Mouse (Mus musculus): ENCODE measurements around the gene Defb28.

The Defb28 gene

DNA sequence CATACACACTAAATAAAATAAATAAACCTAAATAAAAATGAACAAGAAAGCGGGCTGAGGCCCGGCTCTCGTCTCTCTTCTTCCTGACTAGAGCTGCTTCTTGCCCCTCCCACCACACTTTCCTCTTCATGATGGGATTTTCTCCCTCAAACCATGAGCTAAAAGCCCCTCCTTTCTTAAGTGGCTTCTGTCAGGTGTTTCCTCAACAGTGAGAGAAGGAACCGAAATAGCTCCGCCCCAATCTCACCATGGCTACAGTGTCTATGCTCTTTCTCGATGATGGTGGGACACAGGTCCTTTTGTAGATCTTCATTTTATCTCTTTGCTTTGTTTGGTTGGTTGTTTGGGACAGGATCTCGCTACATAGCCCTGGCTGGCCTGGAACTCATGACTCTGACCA lies 38.6 kb downstream of the Defb28 start:
- no peak for DNase-seq (ENCODE audit: low spot score in 2 of 2)

DNA sequence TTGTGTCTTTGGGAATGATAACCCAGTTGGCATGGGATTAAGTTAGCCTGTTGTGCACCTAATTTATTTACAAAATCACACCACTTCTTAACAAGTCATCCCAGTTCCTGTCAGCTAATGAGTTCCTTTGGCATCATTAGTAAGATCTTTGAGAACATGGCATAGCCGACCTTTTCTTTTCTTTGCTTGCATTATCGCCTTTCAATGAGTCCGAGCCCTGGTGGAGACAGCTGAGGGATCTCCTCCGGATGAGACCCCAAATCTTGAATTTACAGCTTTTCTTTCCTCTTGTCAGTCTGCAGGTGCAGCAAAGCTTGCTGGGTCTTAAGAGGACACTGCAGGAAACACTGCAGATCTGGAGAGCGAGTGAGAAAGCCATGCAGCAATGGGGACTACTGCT lies 51.0 kb downstream of the Defb28 start, which contains the start of gene Gm17416:
Gene Gm17416 (plus strand): TSS at position 301 of the 400 bp plus-strand sequence.
- no peak for DNase-seq (ENCODE audit: low spot score in 2 of 2)

DNA sequence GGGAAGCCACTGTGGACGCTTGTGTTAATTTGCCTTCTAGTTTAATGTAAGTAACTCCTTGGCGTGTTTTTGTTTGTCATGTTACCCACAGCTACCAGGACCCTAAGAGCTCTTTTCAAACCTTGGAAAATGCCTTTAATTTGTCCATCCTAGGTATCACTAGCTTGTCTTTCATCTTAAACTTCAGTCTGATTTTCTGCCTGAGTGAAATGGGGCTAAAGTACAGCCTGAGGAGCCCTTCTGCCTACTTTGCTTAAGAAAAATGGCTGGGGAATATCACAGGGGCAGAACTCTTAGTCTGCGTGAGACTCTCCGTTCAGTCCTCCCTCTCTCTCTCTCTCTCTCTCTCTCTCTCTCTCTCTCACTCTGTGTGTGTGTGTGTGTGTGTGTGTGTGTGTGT lies 51.8 kb downstream of the Defb28 start:
- no peak for DNase-seq (ENCODE audit: low spot score in 2 of 2)

DNA sequence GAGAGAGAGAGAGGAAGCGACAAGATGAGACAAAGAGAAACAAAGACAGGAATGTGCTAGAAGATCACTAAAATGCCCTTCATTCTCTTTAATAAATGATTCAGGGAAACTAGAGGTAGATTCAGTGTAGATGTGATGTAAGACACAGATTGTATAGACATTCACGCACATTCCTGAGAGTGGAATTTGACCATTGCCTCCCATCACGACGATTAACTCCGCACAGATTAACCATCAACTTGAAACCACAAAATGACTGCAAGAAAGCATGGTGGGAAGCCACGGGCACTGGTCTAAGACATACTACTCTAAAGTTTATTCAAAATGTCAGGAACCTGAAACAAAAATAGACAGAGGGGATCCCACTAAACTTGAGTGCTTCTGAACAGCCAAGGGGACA lies 52.3 kb downstream of the Defb28 start:
- no peak for DNase-seq (ENCODE audit: low spot score in 2 of 2)

All from right cerebral cortex, postnatal 10 days (tissue).